Mouse (Mus musculus) thymus, postnatal 0 days (tissue): ENCODE data around the gene Hba-a2. TPM values are rescaled to one million over a fixed set of nuclear protein-coding genes. Genes with fewer than 3 reads are reported as not detected.
"Not testable (repeated sequence)": the region's sequence is repeated elsewhere in the genome, so short reads cannot be mapped to it uniquely, and the experiment has no call there.

Source experiments
- DNase-seq: peaks from one replicate; pipeline ENCODE4 v3.0.0-alpha.2; 2015; ENCODE audit warnings: low spot score
- polyA plus RNA-seq: library from polyadenylated mRNA; unstranded; fragments of >200 nt; fragmentation: Nextera tagmentation; extraction: Ambion mirVana; gene quantifications from 2 replicates; pipeline ENCODE4 v1.2.1, GENCODE M21; 2015

The Hba-a2 gene
- polyA plus RNA-seq, 1 experiment from 2014 or later: 1,659 TPM

GRCm38 (mm10) chr11:32281416-32282144, 14.7 kb upstream of the Hba-a2 start:
- DNase-seq: no peak

DNA sequence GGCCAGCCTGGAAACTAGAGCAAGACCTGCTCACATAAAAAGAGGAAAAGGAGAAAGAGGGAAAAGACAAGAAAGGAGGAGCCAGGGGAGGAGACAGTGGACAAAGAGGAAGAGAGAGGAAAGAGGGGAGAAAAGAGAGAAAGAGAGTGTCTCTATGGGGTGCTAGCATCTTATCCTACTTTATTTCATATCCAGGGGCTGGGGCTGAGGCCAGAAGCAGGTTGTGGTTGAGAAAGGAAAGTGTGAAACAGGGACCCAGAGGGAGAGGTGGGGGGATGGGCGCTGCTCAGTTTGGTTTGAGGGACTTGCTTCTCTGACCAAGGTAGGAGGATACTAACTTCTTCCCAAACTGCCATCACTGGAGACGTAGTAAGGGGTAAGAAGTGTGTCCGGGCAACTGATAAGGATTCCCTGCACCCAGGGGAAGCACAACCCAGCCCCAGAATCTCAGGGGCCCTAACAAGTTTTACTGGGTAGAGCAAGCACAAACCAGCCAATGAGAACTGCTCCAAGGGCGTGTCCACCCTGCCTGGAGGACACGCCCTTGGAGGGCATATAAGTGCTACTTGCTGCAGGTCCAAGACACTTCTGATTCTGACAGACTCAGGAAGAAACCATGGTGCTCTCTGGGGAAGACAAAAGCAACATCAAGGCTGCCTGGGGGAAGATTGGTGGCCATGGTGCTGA, 13.1 kb upstream of the Hba-a2 start, which contains the start of gene Hba-a1:
TSS of gene Hba-a1 (plus strand) at position 421 of the 687 bp plus-strand sequence.
- not testable (repeated sequence) for DNase-seq

DNA sequence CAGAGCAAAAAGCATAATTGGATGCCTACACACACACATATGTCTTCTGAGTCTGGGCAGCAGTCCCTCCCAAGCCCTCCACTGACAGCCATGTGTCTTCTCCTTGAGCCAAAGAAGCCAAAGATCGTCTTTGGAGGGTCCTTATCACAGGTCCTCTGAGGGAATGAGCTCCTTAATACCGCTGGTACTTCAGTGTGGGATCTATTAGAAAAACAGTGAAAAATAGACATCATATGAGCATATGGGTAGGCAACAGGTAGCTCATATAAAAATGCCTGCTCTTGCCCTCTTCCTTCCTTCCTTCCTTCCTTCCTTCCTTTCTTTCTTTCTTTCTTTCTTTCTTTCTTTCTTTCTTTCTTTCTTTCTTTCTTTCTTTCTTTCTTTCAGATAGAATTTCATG, 11.7 kb upstream of the Hba-a2 start:
- DNase-seq: not testable (repeated sequence)

DNA sequence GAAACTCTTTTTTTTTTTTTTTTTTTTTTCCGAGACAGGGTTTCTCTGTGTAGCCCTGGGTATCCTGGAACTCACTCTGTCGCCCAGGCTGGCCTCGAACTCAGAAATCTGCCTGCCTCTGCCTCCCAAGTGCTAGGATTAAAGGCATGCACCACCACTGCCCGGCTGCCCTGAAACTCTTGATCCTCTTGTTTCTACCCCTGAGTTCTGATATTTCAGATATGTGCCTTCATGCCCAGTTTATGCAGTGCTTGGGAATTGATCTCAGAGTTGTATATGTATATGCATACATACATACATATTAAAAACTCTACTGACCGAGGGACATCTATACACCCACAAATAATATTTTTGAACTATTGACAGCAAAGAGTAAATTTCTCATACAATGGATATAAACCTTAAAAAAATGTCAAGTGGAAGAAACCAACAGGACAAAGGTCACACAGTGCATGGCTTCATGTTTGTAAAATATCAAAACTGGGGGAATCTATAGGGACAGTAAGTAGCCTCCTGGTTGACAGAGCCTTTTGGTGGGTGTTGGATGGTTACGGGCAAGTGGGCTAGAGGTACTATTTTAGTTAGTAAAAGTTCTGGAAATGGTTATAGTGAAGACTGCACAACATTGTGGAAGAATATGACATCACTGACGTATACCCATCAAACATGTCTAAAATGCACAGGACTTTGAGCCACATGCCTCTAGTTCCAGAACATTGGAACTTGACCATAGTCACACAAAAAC, 11.1 kb upstream of the Hba-a2 start:
- no peak for DNase-seq

DNA sequence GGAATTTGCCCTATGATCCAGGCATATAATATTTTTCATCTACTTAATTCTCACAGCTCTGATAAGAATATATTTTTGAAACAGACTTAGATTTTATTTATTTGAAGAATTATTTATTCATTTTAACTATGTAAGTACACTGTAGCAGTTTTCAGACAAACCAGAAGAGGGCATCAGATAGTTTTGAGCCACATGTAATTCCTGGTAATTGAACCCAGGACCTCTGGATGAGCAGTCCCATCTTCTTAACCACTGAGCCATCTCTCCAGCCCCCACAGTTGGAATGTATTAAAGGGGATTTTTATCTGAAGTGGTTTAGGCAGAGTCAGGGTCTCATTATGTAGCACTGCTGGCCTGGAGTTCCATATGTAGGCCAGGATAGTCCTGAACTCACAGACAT, 10.4 kb upstream of the Hba-a2 start:
- not testable (repeated sequence) for DNase-seq

- DNase-seq: peak; percentile 58
These were observed 9.4 kb upstream of the Hba-a2 start, which contains the start of gene Hbq1b for GRCm38 (mm10) chr11:32286695-32287492. TSS of gene Hbq1b (plus strand) at chr11:32286965.

DNA sequence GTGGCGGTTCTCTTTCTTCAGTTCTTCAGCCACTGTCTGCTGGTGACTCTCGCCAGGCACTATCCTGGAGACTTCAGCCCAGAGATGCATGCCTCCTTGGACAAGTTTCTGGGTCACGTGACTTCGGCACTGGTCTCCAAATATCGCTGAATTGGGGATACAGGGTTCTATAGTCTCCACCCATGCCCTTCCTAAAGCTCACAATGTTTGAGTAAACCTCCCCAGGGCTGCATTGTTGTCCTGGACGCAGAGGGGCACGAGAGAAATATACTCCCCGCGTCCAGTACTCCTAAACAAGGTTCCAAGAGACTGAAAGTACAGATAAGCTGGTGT, 8.8 kb upstream of the Hba-a2 start:
- DNase-seq: no peak

GRCm38 (mm10) chr11:32292819-32293218, 3.5 kb upstream of the Hba-a2 start:
- not testable (repeated sequence) for DNase-seq

DNA sequence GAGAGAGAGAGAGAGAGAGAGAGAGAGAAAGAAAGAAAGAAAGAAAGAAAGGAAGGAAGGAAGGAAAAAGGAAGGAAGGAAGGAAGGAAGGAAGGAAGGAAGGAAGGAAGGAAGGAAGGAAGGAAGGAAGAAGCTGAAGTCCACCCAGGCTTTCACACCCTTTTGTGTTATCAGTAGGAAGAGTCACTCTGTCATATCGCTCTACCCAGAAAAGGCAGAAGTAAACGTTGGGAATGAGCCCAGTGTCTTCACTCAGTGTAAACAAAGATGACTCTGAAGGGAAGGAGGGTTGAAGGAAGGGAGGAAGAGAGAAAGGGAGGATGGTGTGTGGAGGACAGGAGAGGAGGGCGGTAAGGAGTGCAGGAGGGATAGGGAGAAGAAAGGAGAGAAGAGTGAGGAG, 2.8 kb upstream of the Hba-a2 start:
- DNase-seq: not testable (repeated sequence)

- DNase-seq: not testable (repeated sequence)
These were observed 1.1 kb downstream of the Hba-a2 start for GRCm38 (mm10) chr11:32297417-32297816.

- no peak for DNase-seq
These were observed 1.7 kb downstream of the Hba-a2 start for GRCm38 (mm10) chr11:32297866-32298531.

GRCm38 (mm10) chr11:32298532-32298918, 2.2 kb downstream of the Hba-a2 start:
- DNase-seq: no peak

GRCm38 (mm10) chr11:32299865-32300264, 3.6 kb downstream of the Hba-a2 start, which contains the start of gene Hbq1a:
TSS of gene Hbq1a (plus strand) at chr11:32300069.
- DNase-seq: peak; percentile 49

DNA sequence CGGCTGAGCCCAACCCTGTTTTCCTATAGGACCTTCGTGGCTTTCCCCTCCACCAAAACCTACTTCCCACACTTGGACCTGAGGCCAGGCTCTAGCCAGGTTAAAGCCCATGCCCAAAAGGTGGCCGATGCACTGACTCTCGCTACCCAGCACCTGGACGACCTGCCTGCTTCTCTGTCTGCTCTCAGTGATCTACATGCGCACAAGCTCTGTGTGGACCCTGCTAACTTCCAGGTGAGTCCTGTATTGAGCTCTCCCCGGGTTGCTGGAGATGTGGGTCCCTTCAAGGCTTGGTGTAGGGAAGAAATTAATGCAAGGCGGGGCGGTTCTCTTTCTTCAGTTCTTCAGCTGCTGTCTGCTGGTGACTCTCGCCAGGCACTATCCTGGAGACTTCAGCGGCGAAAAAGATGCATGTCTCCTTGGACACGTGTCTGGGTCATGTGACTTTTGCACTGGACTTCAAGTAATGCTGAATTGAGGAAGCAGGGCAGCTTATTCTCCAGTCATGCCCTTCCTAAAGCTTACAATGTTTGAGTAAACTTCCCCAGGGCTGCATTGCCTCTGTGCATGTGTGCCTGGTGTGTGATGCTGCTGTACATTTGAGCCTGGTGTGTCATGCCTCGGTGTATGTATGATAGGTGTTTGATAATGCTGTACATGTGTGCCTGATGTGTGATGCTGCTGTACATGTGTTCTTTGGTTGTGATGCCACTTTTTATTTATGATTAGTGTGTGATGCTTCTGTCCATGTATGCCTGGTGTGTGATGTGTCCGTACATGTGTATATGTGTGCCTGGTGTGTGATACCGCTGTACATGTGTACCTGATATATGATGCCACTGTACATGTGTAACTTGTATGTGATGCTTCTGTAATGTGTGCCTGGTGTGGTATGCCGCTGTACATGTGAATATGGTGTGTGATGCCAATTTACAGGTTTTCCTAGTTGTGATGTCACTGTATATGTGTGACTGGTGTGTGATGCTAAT, 4.3 kb downstream of the Hba-a2 start:
- DNase-seq: no peak

DNA sequence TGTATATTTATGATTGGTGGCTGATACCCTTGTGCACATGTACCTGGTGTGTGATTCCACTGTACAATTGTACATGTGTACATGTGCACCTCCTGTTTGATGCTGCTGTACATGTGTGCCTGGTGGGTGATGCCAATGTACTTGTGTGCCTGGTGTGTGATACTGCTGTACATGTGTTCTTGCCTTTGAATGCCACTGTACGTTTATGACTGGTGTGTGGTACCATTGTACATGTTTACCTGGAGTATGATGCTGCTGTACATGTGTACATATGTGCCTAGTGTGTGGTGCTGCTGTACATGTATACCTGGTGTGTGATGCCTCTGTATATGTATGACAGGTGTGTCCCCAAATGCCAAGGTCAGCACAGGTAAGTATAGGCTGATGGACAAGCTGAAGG, 5.2 kb downstream of the Hba-a2 start:
- DNase-seq: no peak

GRCm38 (mm10) chr11:32302824-32303419, 6.6 kb downstream of the Hba-a2 start:
- no peak for DNase-seq

GRCm38 (mm10) chr11:32303455-32303854, 7.2 kb downstream of the Hba-a2 start:
- no peak for DNase-seq

DNA sequence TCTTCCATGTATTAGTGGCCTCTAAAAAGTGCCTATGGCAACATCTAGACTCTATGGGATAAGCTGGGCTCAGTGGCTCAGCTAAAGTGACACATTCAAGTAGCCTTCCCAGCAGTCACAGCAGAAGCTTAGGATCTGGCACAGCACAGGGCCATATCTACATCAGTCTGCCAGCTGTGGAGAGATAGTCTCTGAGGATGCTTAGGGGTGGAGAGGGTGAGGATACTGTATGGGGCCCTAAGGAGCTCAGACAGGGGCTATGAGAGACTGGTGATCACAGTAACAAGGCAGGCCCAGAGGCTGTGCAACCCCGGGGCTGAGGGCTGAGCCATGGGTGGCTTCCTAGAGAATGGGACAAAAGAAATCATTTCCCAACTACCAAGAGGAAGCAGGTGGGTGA, 10.7 kb downstream of the Hba-a2 start:
- DNase-seq: no peak

- no peak for DNase-seq
These were observed 13.2 kb downstream of the Hba-a2 start for GRCm38 (mm10) chr11:32309446-32309845.
